Mouse (Mus musculus) heart, embryonic 12.5 days (tissue): ENCODE results near the gene Gatm. TPM values are rescaled to one million over a fixed set of nuclear protein-coding genes. Genes with fewer than 3 reads are reported as not detected.

Source experiments
- ATAC-seq: fragments of 200-750 bp; cut with Nextera tagmentation; 2 replicates; pipeline ENCODE4 v1.8.0; 2017; ENCODE audit warnings: moderate TSS enrichment, moderate library complexity; ENCODE audit not compliant: insufficient number of reproducible peaks, low FRiP score
- H3K27ac ChIP-seq: fragments of 300-500 bp; sonication (generic); 2 replicates; pipeline ENCODE4 v1.5.1; 2016; ENCODE audit warnings: mild to moderate bottlenecking, moderate library complexity; ENCODE audit not compliant: poor library complexity, severe bottlenecking
- H3K27me3 ChIP-seq: fragments of 300-500 bp; sonication (generic); replicated peaks from 2 replicates; pipeline ENCODE4 v1.6.1; 2016; ENCODE audit warnings: mild to moderate bottlenecking, moderate library complexity
- H3K36me3 ChIP-seq: fragments of 300-500 bp; sonication (generic); 2 replicates; pipeline ENCODE4 v1.6.1; 2016; ENCODE audit warnings: mild to moderate bottlenecking, moderate library complexity
- H3K4me1 ChIP-seq: fragments of 300-500 bp; sonication (generic); replicated peaks from 2 replicates; pipeline ENCODE4 v1.6.1; 2016; ENCODE audit warnings: mild to moderate bottlenecking
- H3K4me2 ChIP-seq: fragments of 300-500 bp; sonication (generic); 2 replicates; pipeline ENCODE4 v1.6.1; 2016; ENCODE audit warnings: mild to moderate bottlenecking, moderate library complexity
- H3K4me3 ChIP-seq: fragments of 300-500 bp; sonication (generic); 2 replicates; pipeline ENCODE4 v1.5.1; 2016; ENCODE audit warnings: mild to moderate bottlenecking
- H3K9ac ChIP-seq: fragments of 300-500 bp; sonication (generic); 2 replicates; pipeline ENCODE4 v1.6.1; 2016; ENCODE audit warnings: mild to moderate bottlenecking, moderate library complexity
- H3K9me3 ChIP-seq: fragments of 300-500 bp; sonication (generic); replicated peaks from 2 replicates; pipeline ENCODE4 v1.6.1; 2016; ENCODE audit warnings: mild to moderate bottlenecking, moderate library complexity
- WGBS: fragments of 180-500 bp; shearing (Covaris S2); methylation state at CpG from one replicate; pipeline ENCODE4 v1.1.7; 2016; 5-methylcytosine and 5-hydroxymethylcytosine counted together
- polyA plus RNA-seq: library from polyadenylated mRNA; unstranded; fragments of >200 nt; fragmentation: Nextera tagmentation; extraction: Ambion mirVana; gene quantifications from 2 replicates; pipeline ENCODE4 v1.2.1, GENCODE M21; 2016

The Gatm gene
- polyA plus RNA-seq, 1 experiment from 2014 or later = 29.9 TPM

DNA sequence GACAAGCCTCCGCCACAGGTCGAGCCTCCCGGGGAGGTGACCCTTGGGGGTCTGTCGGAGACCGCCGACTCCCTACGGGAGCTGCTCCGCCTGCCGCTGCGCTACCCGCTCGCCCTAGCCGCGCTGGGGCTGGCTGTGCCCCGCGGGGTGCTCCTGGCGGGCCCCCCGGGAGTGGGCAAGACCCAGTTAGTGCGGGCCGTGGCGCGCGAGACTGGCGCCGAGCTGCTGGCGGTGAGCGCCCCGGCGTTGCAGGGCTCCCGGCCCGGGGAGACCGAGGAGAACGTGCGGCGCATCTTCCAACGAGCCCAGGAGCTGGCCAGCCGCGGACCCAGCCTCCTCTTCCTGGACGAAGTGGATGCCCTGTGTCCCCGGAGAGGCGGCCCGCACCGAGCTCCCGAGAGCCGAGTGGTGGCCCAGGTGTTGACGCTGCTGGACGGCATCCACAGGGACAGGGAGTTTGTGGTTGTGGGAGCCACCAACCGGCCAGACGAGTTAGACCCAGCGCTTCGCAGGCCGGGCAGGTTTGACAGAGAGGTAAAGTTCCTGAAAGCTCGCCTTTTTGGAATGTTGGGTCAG, 20.2 kb upstream of the Gatm start:
- peak overlapping the region; percentile 93 for H3K4me2 ChIP-seq
- ATAC-seq = peak; percentile 63
- no peak overlapping the region for H3K27ac ChIP-seq
- no peaks in the 10 kb centered on the region; the same call in 1 of the 2 replicates for H3K4me1 ChIP-seq
- H3K4me3 ChIP-seq = peak overlapping the region; percentile 86
- H3K36me3 ChIP-seq = peaks cover 20% of the 10 kb centered on the region
- no peaks in the 10 kb centered on the region for H3K9me3 ChIP-seq
- H3K27me3 ChIP-seq = 0 out of 2 replicates have a peak, but pooled peaks cover 5% of the 10 kb centered on the region
- H3K9ac ChIP-seq = peak overlapping the region; percentile 91
- WGBS = 0% methylated on average over 52 of the region's 53 CpGs

GRCm38 (mm10) chr2:122630465-122631225, 19.5 kb upstream of the Gatm start:
- Histone ChIP-seq H3K9me3 (no peaks in the 10 kb centered on the region), H3K9ac (peak overlapping the region; percentile 91), H3K4me2 (peak overlapping the region; percentile 93), H3K4me1 (no peaks in the 10 kb centered on the region; the same call in 1 of the 2 replicates), H3K27ac (peak overlapping the region; percentile 66), H3K27me3 (0 out of 2 replicates have a peak, but pooled peaks cover 3% of the 10 kb centered on the region), H3K36me3 (peaks cover 20% of the 10 kb centered on the region), H3K4me3 (peak overlapping the region; percentile 86)
- under 1% methylated on average over 75 of the region's 75 CpGs for WGBS
- peak; percentile 84 for ATAC-seq

DNA sequence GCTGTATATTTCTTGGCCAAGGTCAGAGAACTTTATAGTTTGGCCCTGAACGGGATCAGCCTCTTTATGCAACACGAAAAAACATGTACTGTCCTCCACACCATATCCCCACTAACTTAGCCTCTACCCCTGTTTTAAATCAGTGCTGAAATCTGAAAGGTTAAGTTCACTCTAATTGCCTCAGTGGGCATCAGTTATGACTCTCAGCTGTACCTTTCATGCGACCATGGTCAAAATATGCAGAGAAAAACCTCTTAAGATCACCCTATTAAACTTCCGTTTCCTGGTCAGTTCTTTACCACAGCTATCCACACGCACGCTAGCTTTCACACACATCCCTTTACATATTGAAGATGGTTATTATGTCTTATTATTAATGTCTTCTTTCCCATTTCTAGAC, 18.8 kb upstream of the Gatm start:
- Histone ChIP-seq H3K4me1 (no peaks in the 10 kb centered on the region; the same call in 1 of the 2 replicates), H3K4me2 (peak overlapping the region; percentile 93; the same call in 1 of the 2 replicates), H3K27me3 (0 out of 2 replicates have a peak, but pooled peaks cover 3% of the 10 kb centered on the region), H3K4me3 (peak overlapping the region; percentile 86; the same call in 1 of the 2 replicates), H3K9me3 (no peaks in the 10 kb centered on the region), H3K9ac (0 out of 2 replicates have a peak overlapping the region, but pooled peaks have one; percentile 20), H3K36me3 (peaks cover 20% of the 10 kb centered on the region), H3K27ac (no peak overlapping the region)
- 60% methylated on average over 6 of the region's 6 CpGs for WGBS
- ATAC-seq = no peak

DNA sequence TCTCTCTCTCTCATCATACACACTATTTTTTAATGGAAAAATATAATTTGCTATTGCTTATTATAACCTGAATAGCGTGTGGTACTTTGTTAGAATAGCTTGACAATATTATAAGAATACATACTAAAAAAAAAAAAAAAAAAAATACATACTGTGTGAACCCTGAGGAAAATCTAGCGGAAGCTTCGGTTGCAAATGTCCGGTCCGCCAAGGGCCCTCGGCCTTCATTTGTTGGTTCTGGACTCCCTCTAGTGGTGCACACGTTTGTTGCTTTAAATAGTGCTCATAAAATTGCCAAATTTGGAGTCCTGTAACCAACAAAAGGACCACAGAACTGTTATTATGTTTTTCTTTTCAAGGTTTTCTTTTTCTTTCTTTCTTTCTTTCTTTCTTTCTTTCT, 17.9 kb upstream of the Gatm start:
- H3K9me3 ChIP-seq = no peaks in the 10 kb centered on the region
- no peak overlapping the region for H3K9ac ChIP-seq
- 0 out of 2 replicates have a peak, but pooled peaks cover 3% of the 10 kb centered on the region for H3K27me3 ChIP-seq
- no peak overlapping the region for H3K27ac ChIP-seq
- H3K36me3 ChIP-seq = peaks cover 15% of the 10 kb centered on the region
- H3K4me1 ChIP-seq = no peaks in the 10 kb centered on the region; the same call in 1 of the 2 replicates
- H3K4me3 ChIP-seq = no peak overlapping the region
- 3% methylated on average over 7 of the region's 7 CpGs for WGBS
- no peak overlapping the region for H3K4me2 ChIP-seq
- ATAC-seq = no peak

GRCm38 (mm10) chr2:122625930-122626329, 14.8 kb upstream of the Gatm start:
- no peak overlapping the region for H3K4me2 ChIP-seq
- H3K4me1 ChIP-seq = no peaks in the 10 kb centered on the region; the same call in 1 of the 2 replicates
- no peak overlapping the region for H3K27ac ChIP-seq
- ATAC-seq = no peak
- H3K9me3 ChIP-seq = no peaks in the 10 kb centered on the region
- 0 out of 2 replicates have a peak, but pooled peaks cover 3% of the 10 kb centered on the region for H3K27me3 ChIP-seq
- H3K36me3 ChIP-seq = no peaks in the 10 kb centered on the region
- 53% methylated on average over 7 of the region's 7 CpGs for WGBS
- H3K4me3 ChIP-seq = no peak overlapping the region
- no peak overlapping the region for H3K9ac ChIP-seq

DNA sequence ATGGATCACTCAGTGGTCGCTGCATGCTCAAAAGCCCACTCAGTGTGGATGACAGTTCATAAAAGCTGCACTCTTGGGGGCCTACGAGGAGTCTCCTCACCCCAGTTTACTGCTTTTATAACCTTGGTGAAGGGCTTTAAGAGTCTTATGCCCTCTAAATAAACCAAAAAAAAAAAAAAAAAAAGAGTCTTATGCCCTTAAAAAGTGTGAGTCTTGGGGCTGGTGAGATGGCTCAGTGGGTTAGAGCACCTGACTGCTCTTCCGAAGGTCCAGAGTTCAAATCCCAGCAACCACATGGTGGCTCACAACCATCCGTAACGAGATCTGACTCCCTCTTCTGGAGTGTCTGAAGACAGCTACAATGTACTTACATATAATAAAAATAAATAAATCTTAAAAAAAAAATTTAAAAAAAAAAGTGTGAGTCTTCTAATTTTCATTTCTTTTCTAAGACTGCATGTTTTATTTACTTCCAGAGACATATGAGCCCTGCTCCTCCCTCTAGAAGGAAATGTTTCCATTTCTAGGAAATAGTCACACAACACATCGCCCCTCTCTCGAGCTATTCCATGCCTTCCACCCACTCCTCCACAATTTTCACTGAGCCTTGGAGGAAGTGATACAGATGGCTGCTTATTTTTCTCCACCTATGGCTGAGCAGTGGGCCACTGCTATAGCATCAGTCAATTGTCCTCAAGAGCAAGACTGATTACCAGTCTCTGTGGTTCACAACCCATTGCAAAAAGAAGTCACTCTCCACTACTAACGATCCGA, 10.4 kb upstream of the Gatm start:
- no peaks in the 10 kb centered on the region for H3K36me3 ChIP-seq
- H3K27me3 ChIP-seq = no peaks in the 10 kb centered on the region
- no peak overlapping the region for H3K4me2 ChIP-seq
- no peak for ATAC-seq
- no peak overlapping the region for H3K4me3 ChIP-seq
- H3K9ac ChIP-seq = no peak overlapping the region
- H3K4me1 ChIP-seq = 0 out of 2 replicates have a peak, but pooled peaks cover 4% of the 10 kb centered on the region
- 73% methylated on average over 9 of the region's 9 CpGs for WGBS
- no peak overlapping the region for H3K27ac ChIP-seq
- H3K9me3 ChIP-seq = no peaks in the 10 kb centered on the region

DNA sequence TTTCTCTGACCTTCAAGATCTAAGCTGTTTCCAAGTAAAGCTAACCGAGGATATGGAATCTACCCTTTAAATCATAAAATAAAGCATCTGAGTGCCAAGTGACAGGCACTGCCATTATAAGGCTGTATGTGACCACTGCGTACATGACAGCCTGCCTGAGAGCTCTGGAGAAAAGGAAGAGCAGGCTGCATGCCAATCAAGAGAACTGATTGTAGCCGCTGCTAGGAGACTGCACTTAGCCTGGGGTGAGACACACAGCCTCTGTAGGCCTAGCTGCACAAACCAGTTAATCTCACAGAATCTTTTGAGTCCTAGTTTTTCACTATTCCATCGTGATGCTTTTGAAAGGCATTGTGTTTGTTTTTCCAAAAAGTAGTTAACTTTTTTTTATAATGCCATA, 7.6 kb upstream of the Gatm start:
- 35% methylated on average over 4 of the region's 4 CpGs for WGBS
- no peak overlapping the region for H3K9ac ChIP-seq
- H3K27me3 ChIP-seq = no peaks in the 10 kb centered on the region
- H3K27ac ChIP-seq = no peak overlapping the region
- 0 out of 2 replicates have a peak, but pooled peaks cover 4% of the 10 kb centered on the region for H3K4me1 ChIP-seq
- no peak overlapping the region for H3K4me3 ChIP-seq
- H3K4me2 ChIP-seq = no peak overlapping the region
- no peak for ATAC-seq
- no peaks in the 10 kb centered on the region for H3K9me3 ChIP-seq
- no peaks in the 10 kb centered on the region for H3K36me3 ChIP-seq

DNA sequence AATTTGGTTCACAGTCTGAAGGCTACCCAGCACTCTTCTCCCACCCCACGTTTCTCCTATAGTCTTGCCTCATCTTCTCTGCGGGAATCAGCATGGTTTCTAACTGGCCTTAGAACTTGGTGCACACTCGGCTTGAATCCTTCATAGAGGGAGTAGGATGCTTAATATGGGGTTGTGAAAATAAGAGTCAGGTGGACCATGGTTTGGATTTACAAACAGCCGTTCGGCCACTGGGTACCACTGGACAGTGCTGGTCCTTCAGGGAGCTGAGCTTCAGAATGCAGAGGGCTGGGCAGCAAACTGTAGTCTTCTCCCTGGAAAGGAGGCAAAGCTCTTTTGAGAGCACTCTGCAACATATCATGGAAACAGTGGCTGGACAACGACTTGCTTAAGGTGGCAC, 6.7 kb upstream of the Gatm start:
- Histone ChIP-seq H3K4me1 (0 out of 2 replicates have a peak, but pooled peaks cover 4% of the 10 kb centered on the region), H3K27ac (no peak overlapping the region), H3K9ac (no peak overlapping the region), H3K4me2 (no peak overlapping the region), H3K36me3 (no peaks in the 10 kb centered on the region), H3K9me3 (no peaks in the 10 kb centered on the region), H3K4me3 (no peak overlapping the region), H3K27me3 (no peaks in the 10 kb centered on the region)
- ATAC-seq = no peak
- WGBS = 78% methylated on average over 6 of the region's 6 CpGs

DNA sequence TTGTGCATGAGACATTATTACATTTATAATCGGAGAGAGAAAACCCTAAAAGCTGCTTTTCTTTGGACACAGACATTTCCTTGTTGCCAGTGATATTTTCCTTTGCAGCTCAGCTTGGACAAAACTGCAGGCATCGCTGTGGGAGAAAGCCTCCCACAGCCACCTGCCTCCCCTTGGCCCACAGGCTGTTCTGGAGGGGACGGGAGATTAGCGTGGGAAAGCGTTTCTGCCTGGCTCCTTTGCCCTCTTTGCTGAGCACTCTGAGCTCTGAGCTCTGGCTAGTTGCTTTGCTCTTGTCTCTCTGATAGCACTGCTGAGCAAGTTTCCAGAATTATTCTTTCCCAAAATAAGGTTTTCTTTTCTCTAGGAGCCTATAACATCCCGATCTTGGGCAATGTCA, 5.1 kb upstream of the Gatm start:
- ATAC-seq = no peak
- no peak overlapping the region for H3K9ac ChIP-seq
- H3K36me3 ChIP-seq = no peaks in the 10 kb centered on the region
- no peaks in the 10 kb centered on the region for H3K9me3 ChIP-seq
- H3K27ac ChIP-seq = no peak overlapping the region
- no peak overlapping the region for H3K4me3 ChIP-seq
- no peak overlapping the region for H3K4me2 ChIP-seq
- no peaks in the 10 kb centered on the region for H3K27me3 ChIP-seq
- 0 out of 2 replicates have a peak, but pooled peaks cover 4% of the 10 kb centered on the region for H3K4me1 ChIP-seq
- 62% methylated on average over 6 of the region's 6 CpGs for WGBS

DNA sequence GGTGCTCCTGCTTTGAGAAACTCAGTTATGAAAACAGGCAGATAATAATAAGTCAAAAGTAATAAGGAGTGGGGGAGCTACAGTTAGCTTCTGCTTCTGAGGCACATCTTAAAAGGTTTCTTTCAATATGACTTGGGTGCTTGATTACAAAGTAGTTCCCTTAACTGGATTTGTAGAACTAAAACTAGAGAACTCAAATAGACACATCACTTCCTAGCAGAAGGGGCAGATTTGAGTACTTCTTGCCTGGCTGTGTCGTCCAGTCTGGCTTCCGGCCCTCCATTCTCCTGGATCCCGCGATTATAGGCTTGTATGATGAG, 511 bp upstream of the Gatm start:
- no peak overlapping the region for H3K27ac ChIP-seq
- no peak for ATAC-seq
- peak overlapping the region; percentile 85 for H3K4me2 ChIP-seq
- H3K9ac ChIP-seq = no peak overlapping the region
- no peaks in the 10 kb centered on the region for H3K27me3 ChIP-seq
- no peaks in the 10 kb centered on the region for H3K36me3 ChIP-seq
- 72% methylated on average over 4 of the region's 4 CpGs for WGBS
- H3K9me3 ChIP-seq = no peaks in the 10 kb centered on the region
- H3K4me1 ChIP-seq = 0 out of 2 replicates have a peak, but pooled peaks cover 3% of the 10 kb centered on the region
- H3K4me3 ChIP-seq = peak overlapping the region; percentile 61

GRCm38 (mm10) chr2:122608820-122609219, 2.3 kb downstream of the Gatm start:
- Histone ChIP-seq H3K4me1 (0 out of 2 replicates have a peak, but pooled peaks cover 3% of the 10 kb centered on the region), H3K9ac (no peak overlapping the region), H3K4me2 (no peak overlapping the region), H3K27me3 (no peaks in the 10 kb centered on the region), H3K27ac (no peak overlapping the region), H3K9me3 (no peaks in the 10 kb centered on the region), H3K36me3 (no peaks in the 10 kb centered on the region), H3K4me3 (no peak overlapping the region)
- ATAC-seq = no peak
- WGBS = 61% methylated on average over 9 of the region's 9 CpGs
